Mouse (Mus musculus) neural tube, embryonic 15.5 days (tissue): ENCODE results near the gene Nkx2-3. TPM values are rescaled to one million over a fixed set of nuclear protein-coding genes. Genes with fewer than 3 reads are reported as not detected.

Source experiments
- ATAC-seq: fragments of 200-750 bp; cut with Nextera tagmentation; 2 replicates; pipeline ENCODE4 v1.8.0; 2017; ENCODE audit warnings: mild to moderate bottlenecking, moderate TSS enrichment, moderate library complexity; ENCODE audit not compliant: low FRiP score
- H3K27ac ChIP-seq: fragments of 300-500 bp; sonication (generic); replicated peaks from 2 replicates; pipeline ENCODE4 v1.5.1; 2015; ENCODE audit warnings: mild to moderate bottlenecking, inconsistent platforms
- H3K27me3 ChIP-seq: fragments of 300-500 bp; sonication (generic); replicated peaks from 2 replicates; pipeline ENCODE4 v1.6.1; 2015; ENCODE audit warnings: inconsistent platforms
- H3K36me3 ChIP-seq: fragments of 300-500 bp; sonication (generic); 2 replicates; pipeline ENCODE4 v1.6.1; 2015; ENCODE audit warnings: inconsistent platforms
- H3K4me1 ChIP-seq: fragments of 300-500 bp; sonication (generic); 2 replicates; pipeline ENCODE4 v1.6.1; 2015; ENCODE audit warnings: inconsistent platforms
- H3K4me2 ChIP-seq: fragments of 300-500 bp; sonication (generic); 2 replicates; pipeline ENCODE4 v1.6.1; 2015; ENCODE audit warnings: inconsistent platforms, mild to moderate bottlenecking, moderate library complexity
- H3K4me3 ChIP-seq: fragments of 300-500 bp; sonication (generic); replicated peaks from 2 replicates; pipeline ENCODE4 v1.5.1; 2015; ENCODE audit warnings: mild to moderate bottlenecking, inconsistent platforms
- H3K9ac ChIP-seq: fragments of 300-500 bp; sonication (generic); replicated peaks from 2 replicates; pipeline ENCODE4 v1.6.1; 2015; ENCODE audit warnings: mild to moderate bottlenecking, inconsistent platforms
- H3K9me3 ChIP-seq: fragments of 300-500 bp; sonication (generic); replicated peaks from 2 replicates; pipeline ENCODE4 v1.6.1; 2016; ENCODE audit warnings: inconsistent platforms
- WGBS: fragments of 180-500 bp; shearing (Covaris S2); methylation state at CpG from one replicate; pipeline ENCODE4 v1.1.7; 2015; ENCODE audit warnings: mixed read lengths; 5-methylcytosine and 5-hydroxymethylcytosine counted together
- polyA plus RNA-seq: library from polyadenylated mRNA; unstranded; fragments of >200 nt; fragmentation: Nextera tagmentation; extraction: Ambion mirVana; gene quantifications from 2 replicates; pipeline ENCODE4 v1.2.1, GENCODE M21; 2015

The Nkx2-3 gene
- 5.5 TPM in 1 of 2 replicates, not detected in the other for polyA plus RNA-seq

GRCm38 (mm10) chr19:43612051-43612450 lies at the start of gene Nkx2-3:
Nkx2-3 (plus strand) TSS chr19:43612325.
- Histone ChIP-seq H3K27me3 (peaks cover 73% of the 10 kb centered on the region), H3K4me3 (no peak within 1 kb of the TSS; the same call in 1 of the 2 replicates), H3K4me1 (peaks cover 24% of the 10 kb centered on the region), H3K4me2 (no peak within 1 kb of the TSS), H3K27ac (no peak within 1 kb of the TSS), H3K9ac (no peak within 1 kb of the TSS), H3K36me3 (no peaks in the 10 kb centered on the region), H3K9me3 (no peaks in the 10 kb centered on the region)
- WGBS: 1% methylated on average over 24 of the region's 24 CpGs
- no peak for ATAC-seq

- WGBS: 80% methylated on average over 5 of the region's 5 CpGs
- no peak overlapping the region for H3K4me2 ChIP-seq
- no peak overlapping the region for H3K4me3 ChIP-seq
- ATAC-seq: no peak
- no peaks in the 10 kb centered on the region for H3K4me1 ChIP-seq
- H3K9ac ChIP-seq: no peak overlapping the region
- no peak overlapping the region for H3K27ac ChIP-seq
- H3K27me3 ChIP-seq: peaks cover 6% of the 10 kb centered on the region
- H3K9me3 ChIP-seq: no peaks in the 10 kb centered on the region
- no peaks in the 10 kb centered on the region for H3K36me3 ChIP-seq
Observed at GRCm38 (mm10) chr19:43563166-43563565, 49.0 kb upstream of the Nkx2-3 start.

GRCm38 (mm10) chr19:43568298-43568697 lies 43.8 kb upstream of the Nkx2-3 start:
- Histone ChIP-seq H3K4me2 (no peak overlapping the region), H3K36me3 (no peaks in the 10 kb centered on the region), H3K4me3 (no peak overlapping the region), H3K27ac (no peak overlapping the region), H3K9ac (no peak overlapping the region), H3K9me3 (no peaks in the 10 kb centered on the region), H3K4me1 (peaks cover 11% of the 10 kb centered on the region; the same call in 1 of the 2 replicates), H3K27me3 (peaks cover 33% of the 10 kb centered on the region)
- WGBS: 51% methylated on average over 9 of the region's 9 CpGs
- no peak for ATAC-seq

GRCm38 (mm10) chr19:43569133-43569532 lies 43.0 kb upstream of the Nkx2-3 start:
- H3K27ac ChIP-seq: no peak overlapping the region
- peaks cover 11% of the 10 kb centered on the region; the same call in 1 of the 2 replicates for H3K4me1 ChIP-seq
- no peak overlapping the region for H3K4me2 ChIP-seq
- no peaks in the 10 kb centered on the region for H3K36me3 ChIP-seq
- no peak overlapping the region for H3K4me3 ChIP-seq
- no peak for ATAC-seq
- WGBS: 62% methylated on average over 6 of the region's 6 CpGs
- H3K9ac ChIP-seq: no peak overlapping the region
- H3K27me3 ChIP-seq: peaks cover 41% of the 10 kb centered on the region
- H3K9me3 ChIP-seq: no peaks in the 10 kb centered on the region

GRCm38 (mm10) chr19:43570831-43571790 lies 41.0 kb upstream of the Nkx2-3 start:
- Histone ChIP-seq H3K4me3 (peak overlapping the region; percentile 50), H3K27ac (0 out of 2 replicates have a peak overlapping the region, but pooled peaks have one; percentile 23), H3K4me2 (peak overlapping the region; percentile 82), H3K27me3 (peaks cover 54% of the 10 kb centered on the region), H3K9me3 (no peaks in the 10 kb centered on the region), H3K36me3 (no peaks in the 10 kb centered on the region), H3K4me1 (peaks cover 11% of the 10 kb centered on the region; the same call in 1 of the 2 replicates), H3K9ac (peak overlapping the region; percentile 53)
- ATAC-seq: peak; percentile 93
- WGBS: 15% methylated on average over 32 of the region's 32 CpGs

GRCm38 (mm10) chr19:43579081-43579796 lies 32.9 kb upstream of the Nkx2-3 start:
- no peaks in the 10 kb centered on the region for H3K4me1 ChIP-seq
- no peak overlapping the region for H3K9ac ChIP-seq
- ATAC-seq: no peak
- no peaks in the 10 kb centered on the region for H3K36me3 ChIP-seq
- H3K9me3 ChIP-seq: no peaks in the 10 kb centered on the region
- H3K4me3 ChIP-seq: no peak overlapping the region
- H3K27ac ChIP-seq: no peak overlapping the region
- peaks cover 61% of the 10 kb centered on the region for H3K27me3 ChIP-seq
- no peak overlapping the region for H3K4me2 ChIP-seq
- WGBS: 87% methylated on average over 13 of the region's 13 CpGs

- Histone ChIP-seq H3K27ac (no peak overlapping the region), H3K4me3 (no peak overlapping the region), H3K4me1 (peaks cover 5% of the 10 kb centered on the region), H3K36me3 (no peaks in the 10 kb centered on the region), H3K9ac (no peak overlapping the region), H3K4me2 (no peak overlapping the region), H3K9me3 (no peaks in the 10 kb centered on the region), H3K27me3 (peaks cover 66% of the 10 kb centered on the region)
- 63% methylated on average over 2 of the region's 2 CpGs for WGBS
- no peak for ATAC-seq
Observed at GRCm38 (mm10) chr19:43581185-43581584, 30.9 kb upstream of the Nkx2-3 start.

GRCm38 (mm10) chr19:43583192-43583591 lies 28.9 kb upstream of the Nkx2-3 start:
- ATAC-seq: no peak
- Histone ChIP-seq H3K4me1 (peaks cover 5% of the 10 kb centered on the region), H3K9ac (no peak overlapping the region), H3K27me3 (peaks cover 77% of the 10 kb centered on the region), H3K4me3 (no peak overlapping the region), H3K9me3 (no peaks in the 10 kb centered on the region), H3K36me3 (no peaks in the 10 kb centered on the region), H3K4me2 (no peak overlapping the region), H3K27ac (no peak overlapping the region)
- WGBS: 14% methylated on average over 4 of the region's 4 CpGs

- WGBS: 2% methylated on average over 17 of the region's 17 CpGs
- Histone ChIP-seq H3K4me3 (no peak overlapping the region), H3K4me1 (peaks cover 5% of the 10 kb centered on the region), H3K36me3 (no peaks in the 10 kb centered on the region), H3K27me3 (peaks cover 80% of the 10 kb centered on the region), H3K4me2 (no peak overlapping the region), H3K9ac (no peak overlapping the region), H3K27ac (no peak overlapping the region), H3K9me3 (no peaks in the 10 kb centered on the region)
- no peak for ATAC-seq
Observed at GRCm38 (mm10) chr19:43583595-43583994, 28.5 kb upstream of the Nkx2-3 start.

GRCm38 (mm10) chr19:43584788-43585187 lies 27.3 kb upstream of the Nkx2-3 start:
- no peak for ATAC-seq
- 4% methylated on average over 13 of the region's 13 CpGs for WGBS
- H3K4me1 ChIP-seq: peaks cover 5% of the 10 kb centered on the region
- no peak overlapping the region for H3K4me3 ChIP-seq
- H3K9ac ChIP-seq: no peak overlapping the region
- H3K4me2 ChIP-seq: peak overlapping the region; percentile 20; the same call in 1 of the 2 replicates
- H3K9me3 ChIP-seq: no peaks in the 10 kb centered on the region
- H3K36me3 ChIP-seq: no peaks in the 10 kb centered on the region
- H3K27me3 ChIP-seq: peaks cover 82% of the 10 kb centered on the region
- no peak overlapping the region for H3K27ac ChIP-seq

- 71% methylated on average over 4 of the region's 4 CpGs for WGBS
- Histone ChIP-seq H3K36me3 (no peaks in the 10 kb centered on the region), H3K27ac (no peak overlapping the region), H3K4me3 (no peak overlapping the region), H3K4me1 (no peaks in the 10 kb centered on the region), H3K9me3 (no peaks in the 10 kb centered on the region), H3K9ac (no peak overlapping the region), H3K27me3 (peaks cover 64% of the 10 kb centered on the region), H3K4me2 (no peak overlapping the region)
- ATAC-seq: no peak
Observed at GRCm38 (mm10) chr19:43592026-43592425, 20.1 kb upstream of the Nkx2-3 start.
